Mouse (Mus musculus): ENCODE measurements around the gene Elane. TPM values are rescaled to one million over a fixed set of nuclear protein-coding genes. Genes with fewer than 3 reads are reported as not detected.

Elane gene
- polyA plus RNA-seq (2012; rRNA removed) = 0.15 TPM in 1 of 2 replicates, not detected in the other

DNA sequence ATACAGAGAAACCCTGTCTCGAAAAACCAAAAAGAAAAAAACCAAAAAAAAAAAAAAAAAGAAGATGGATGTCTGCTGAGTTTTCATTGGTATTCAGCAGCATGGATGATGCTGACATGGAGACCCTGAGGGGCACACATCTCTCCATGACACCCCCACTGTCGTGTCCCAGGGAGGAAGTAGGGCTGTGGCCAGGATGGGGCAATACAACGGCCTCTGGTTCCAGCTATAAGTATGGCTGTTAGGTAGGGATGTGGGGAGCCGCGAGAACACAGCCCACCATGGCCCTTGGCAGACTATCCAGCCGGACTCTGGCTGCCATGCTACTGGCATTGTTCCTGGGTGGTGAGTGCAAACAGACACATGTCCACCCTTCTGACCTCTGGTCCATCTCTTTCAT, at the start of gene Elane:
Elane (plus strand) TSS at position 194 of the 400 bp plus-strand sequence.
- 60% methylated on average over 6 of the region's 6 CpGs for WGBS
- TF ChIP-seq POLR2A (IDR thresholded peaks at IDR 0.05; ENCODE audit: borderline replicate concordance, insufficient read depth, low read length) (no peak), CTCF (IDR thresholded peaks at IDR 0.05; ENCODE audit: borderline replicate concordance, insufficient read depth, low read depth, low read length) (no peak)
- DNase-seq = no peak

DNA sequence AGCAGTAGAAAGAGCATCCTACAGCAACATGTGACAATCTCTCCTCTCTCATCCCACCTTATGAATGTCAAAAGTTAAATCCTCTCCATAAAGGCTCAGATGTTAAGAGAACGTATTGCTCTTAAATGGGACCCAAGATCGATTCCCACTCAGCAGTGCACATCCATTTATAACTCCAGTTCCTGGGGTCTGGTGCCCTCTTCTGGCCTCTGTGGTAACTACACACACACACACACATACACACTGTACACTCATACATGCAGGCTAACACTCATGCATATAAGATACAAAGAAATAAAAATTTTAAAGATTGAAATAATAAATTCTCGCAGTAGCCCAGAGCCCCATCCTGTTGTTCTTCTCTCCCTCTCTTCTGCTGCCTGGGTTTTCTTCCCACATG, 49.1 kb upstream of the Elane start:
- Histone ChIP-seq H3K27ac (ENCODE audit: insufficient read depth, low read length) (no peak overlapping the region), H3K27me3 (ENCODE audit: control insufficient read depth, insufficient read depth, low read length) (no peaks in the 10 kb centered on the region), H3K4me3 (replicated peaks; ENCODE audit: insufficient read depth, low read depth, low read length) (no peak overlapping the region), H3K4me1 (ENCODE audit: control insufficient read depth, insufficient read depth, low read length) (peaks cover 5% of the 10 kb centered on the region; the same call in 1 of the 2 replicates)
- DNase-seq = no peak
- TF ChIP-seq POLR2A (IDR thresholded peaks at IDR 0.05; ENCODE audit: borderline replicate concordance, insufficient read depth, low read length) = no peak
- WGBS = 94% methylated on average over 3 of the region's 3 CpGs

More for the DNA sequence above, at the start of gene Elane:
- Histone ChIP-seq H3K27me3 (ENCODE audit: control insufficient read depth, insufficient read depth, low read length) (no peaks in the 10 kb centered on the region), H3K27ac (ENCODE audit: insufficient read depth, low read length) (no peak within 1 kb of the TSS), H3K4me1 (ENCODE audit: control insufficient read depth, insufficient read depth, low read length) (peaks cover 3% of the 10 kb centered on the region; the same call in 1 of the 2 replicates), H3K4me3 (replicated peaks; ENCODE audit: insufficient read depth, low read depth, low read length) (no peak within 1 kb of the TSS)

GRCm38 (mm10) chr10:79838151-79838550, 47.9 kb upstream of the Elane start:
- 65% methylated on average over 2 of the region's 2 CpGs for WGBS
- no peak for DNase-seq
- TF ChIP-seq CTCF (IDR thresholded peaks at IDR 0.05; ENCODE audit: borderline replicate concordance, insufficient read depth, low read depth, low read length) (no peak), POLR2A (IDR thresholded peaks at IDR 0.05; ENCODE audit: borderline replicate concordance, insufficient read depth, low read length) (no peak)

DNA sequence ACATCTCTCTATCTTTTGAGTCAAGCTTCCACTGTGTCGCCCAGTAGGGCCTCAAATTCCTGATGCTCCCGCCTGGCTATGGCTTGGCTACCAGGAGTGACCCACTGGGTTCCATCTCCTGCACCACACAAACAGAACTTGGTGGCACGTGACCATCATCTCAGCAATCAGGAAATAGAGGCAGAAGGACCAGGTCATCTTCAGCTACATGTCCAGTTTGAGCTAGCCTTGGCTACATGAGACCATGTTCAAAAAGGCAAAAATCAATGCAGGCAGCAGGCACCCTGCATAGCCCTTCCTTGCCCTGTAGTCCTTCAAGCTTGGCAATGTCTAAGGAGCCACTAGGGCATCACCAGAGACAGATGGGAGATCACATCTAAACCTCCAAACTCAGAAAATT, 46.0 kb upstream of the Elane start:
- Histone ChIP-seq H3K27me3 (ENCODE audit: control insufficient read depth, insufficient read depth, low read length) (no peaks in the 10 kb centered on the region), H3K4me3 (replicated peaks; ENCODE audit: insufficient read depth, low read depth, low read length) (no peak overlapping the region), H3K4me1 (ENCODE audit: control insufficient read depth, insufficient read depth, low read length) (peaks cover 5% of the 10 kb centered on the region; the same call in 1 of the 2 replicates), H3K27ac (ENCODE audit: insufficient read depth, low read length) (peak overlapping the region; percentile 46; the same call in 1 of the 2 replicates)
- TF ChIP-seq POLR2A (IDR thresholded peaks at IDR 0.05; ENCODE audit: borderline replicate concordance, insufficient read depth, low read length) = no peak
- TF ChIP-seq CTCF (IDR thresholded peaks at IDR 0.05; ENCODE audit: borderline replicate concordance, insufficient read depth, low read depth, low read length) = no peak
- 94% methylated on average over 3 of the region's 3 CpGs for WGBS
- no peak for DNase-seq

More at GRCm38 (mm10) chr10:79838151-79838550, 47.9 kb upstream of the Elane start:
- Histone ChIP-seq H3K4me1 (ENCODE audit: control insufficient read depth, insufficient read depth, low read length) (peaks cover 5% of the 10 kb centered on the region; the same call in 1 of the 2 replicates), H3K4me3 (replicated peaks; ENCODE audit: insufficient read depth, low read depth, low read length) (no peak overlapping the region), H3K27me3 (ENCODE audit: control insufficient read depth, insufficient read depth, low read length) (no peaks in the 10 kb centered on the region), H3K27ac (ENCODE audit: insufficient read depth, low read length) (no peak overlapping the region)

DNA sequence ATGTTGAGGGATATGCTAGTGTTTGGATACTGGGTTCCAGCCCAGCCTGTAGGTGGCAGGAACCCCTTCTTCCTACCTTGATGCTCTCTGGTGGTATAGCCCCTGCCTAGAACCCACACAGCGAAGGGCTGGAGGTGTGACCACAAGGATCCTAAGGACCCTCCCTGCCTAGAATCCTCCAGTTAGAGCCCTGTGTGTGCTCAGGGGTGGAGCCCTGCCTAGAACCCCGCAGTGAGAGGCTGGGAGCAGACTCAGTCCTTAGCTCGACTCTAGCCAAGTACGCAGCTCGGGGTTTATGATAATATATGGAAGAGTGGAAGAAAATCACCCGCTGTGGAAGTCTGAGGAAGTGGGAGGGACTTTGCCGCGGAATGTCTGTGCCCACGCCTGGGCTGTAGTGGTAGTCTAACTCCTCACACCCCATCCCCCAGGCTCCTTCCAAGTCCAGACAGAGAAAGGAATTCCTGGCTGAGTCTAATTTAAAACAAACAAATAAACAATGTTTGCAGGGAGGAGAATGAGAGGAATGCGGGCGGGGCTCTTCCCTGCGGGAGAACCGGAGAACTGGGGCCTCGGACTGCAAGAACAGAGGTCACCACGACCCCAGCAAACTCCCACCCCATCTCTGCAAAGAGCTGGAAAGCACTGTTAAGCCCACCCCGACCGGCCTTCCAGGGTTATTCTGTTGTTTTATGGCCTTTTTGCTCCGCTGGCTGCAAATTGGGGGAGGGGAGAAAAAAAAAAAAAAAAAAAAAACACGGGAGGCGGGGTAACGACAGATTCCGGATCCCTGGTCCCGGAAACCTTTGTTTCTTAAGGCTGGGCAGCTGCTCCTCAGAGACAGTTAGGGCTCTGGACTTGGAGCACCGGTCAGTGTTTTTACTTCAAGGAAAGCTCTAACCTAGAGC, 45.1 kb upstream of the Elane start:
- H3K27ac ChIP-seq (ENCODE audit: insufficient read depth, low read length) = peak overlapping the region; percentile 64; the same call in 1 of the 2 replicates
- WGBS = 2% methylated on average over 24 of the region's 24 CpGs
- TF ChIP-seq POLR2A (IDR thresholded peaks at IDR 0.05; ENCODE audit: borderline replicate concordance, insufficient read depth, low read length) = peak; percentile 23; the same call in 1 of the 2 replicates
- TF ChIP-seq CTCF (IDR thresholded peaks at IDR 0.05; ENCODE audit: borderline replicate concordance, insufficient read depth, low read depth, low read length) = no peak
- peak; percentile 64 to 68 for DNase-seq
- peaks cover 5% of the 10 kb centered on the region; the same call in 1 of the 2 replicates for H3K4me1 ChIP-seq (ENCODE audit: control insufficient read depth, insufficient read depth, low read length)
- H3K4me3 ChIP-seq (replicated peaks; ENCODE audit: insufficient read depth, low read depth, low read length) = peak overlapping the region; percentile 61
- no peaks in the 10 kb centered on the region for H3K27me3 ChIP-seq (ENCODE audit: control insufficient read depth, insufficient read depth, low read length)

GRCm38 (mm10) chr10:79842322-79842721, 43.7 kb upstream of the Elane start:
- no peak for DNase-seq
- H3K27ac ChIP-seq (ENCODE audit: insufficient read depth, low read length) = no peak overlapping the region
- TF ChIP-seq POLR2A (IDR thresholded peaks at IDR 0.05; ENCODE audit: borderline replicate concordance, insufficient read depth, low read length) = no peak
- no peak for TF ChIP-seq CTCF (IDR thresholded peaks at IDR 0.05; ENCODE audit: borderline replicate concordance, insufficient read depth, low read depth, low read length)
- no peak overlapping the region for H3K4me3 ChIP-seq (replicated peaks; ENCODE audit: insufficient read depth, low read depth, low read length)
- 75% methylated on average over 3 of the region's 3 CpGs for WGBS
- no peaks in the 10 kb centered on the region for H3K27me3 ChIP-seq (ENCODE audit: control insufficient read depth, insufficient read depth, low read length)
- peaks cover 5% of the 10 kb centered on the region; the same call in 1 of the 2 replicates for H3K4me1 ChIP-seq (ENCODE audit: control insufficient read depth, insufficient read depth, low read length)

DNA sequence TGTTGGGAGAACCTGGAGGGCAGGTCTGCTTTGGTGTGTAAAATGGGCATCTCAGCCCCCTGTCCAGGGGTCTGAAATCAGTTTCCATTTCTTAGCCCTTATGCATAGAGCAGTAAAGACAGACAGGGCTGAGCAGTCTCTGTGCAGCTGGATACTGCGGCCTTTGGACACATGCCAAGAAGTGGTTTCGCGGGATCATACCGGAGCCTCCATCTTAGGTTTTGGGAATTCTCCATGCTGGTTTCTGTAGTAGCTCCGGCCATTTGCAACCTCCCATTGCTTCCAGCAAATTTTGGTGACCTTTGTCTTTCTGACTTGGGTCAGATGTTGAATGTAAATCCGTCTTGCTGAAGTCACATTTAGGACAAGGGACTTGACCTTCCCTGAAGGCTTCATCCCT, 42.6 kb upstream of the Elane start:
- peaks cover 5% of the 10 kb centered on the region; the same call in 1 of the 2 replicates for H3K4me1 ChIP-seq (ENCODE audit: control insufficient read depth, insufficient read depth, low read length)

More for the DNA sequence above, 42.6 kb upstream of the Elane start:
- TF ChIP-seq POLR2A (IDR thresholded peaks at IDR 0.05; ENCODE audit: borderline replicate concordance, insufficient read depth, low read length) (no peak), CTCF (IDR thresholded peaks at IDR 0.05; ENCODE audit: borderline replicate concordance, insufficient read depth, low read depth, low read length) (no peak)
- Histone ChIP-seq H3K27me3 (ENCODE audit: control insufficient read depth, insufficient read depth, low read length) (no peaks in the 10 kb centered on the region), H3K27ac (ENCODE audit: insufficient read depth, low read length) (no peak overlapping the region), H3K4me3 (replicated peaks; ENCODE audit: insufficient read depth, low read depth, low read length) (no peak overlapping the region)
- WGBS = 36% methylated on average over 6 of the region's 6 CpGs
- no peak for DNase-seq
